Mouse (Mus musculus): ENCODE results near the gene Vmn1r124. TPM values are rescaled to one million over a fixed set of nuclear protein-coding genes. Genes with fewer than 3 reads are reported as not detected.
"Not testable (repeated sequence)": the region's sequence is repeated elsewhere in the genome, so short reads cannot be mapped to it uniquely, and the experiment has no call there.

Gene Vmn1r124
- total RNA-seq (2021), result not detected

- not testable (repeated sequence) for DNase-seq
Measured at GRCm38 (mm10) chr7:21260517-21260916, at the start of gene Vmn1r124. TSS of gene Vmn1r124 (minus strand) at chr7:21260617.

GRCm38 (mm10) chr7:21301367-21301766, 41.0 kb upstream of the Vmn1r124 start, which contains the start of gene Vmn1r126:
TSS of gene Vmn1r126 (minus strand) at chr7:21301467.
- not testable (repeated sequence) for DNase-seq

DNA sequence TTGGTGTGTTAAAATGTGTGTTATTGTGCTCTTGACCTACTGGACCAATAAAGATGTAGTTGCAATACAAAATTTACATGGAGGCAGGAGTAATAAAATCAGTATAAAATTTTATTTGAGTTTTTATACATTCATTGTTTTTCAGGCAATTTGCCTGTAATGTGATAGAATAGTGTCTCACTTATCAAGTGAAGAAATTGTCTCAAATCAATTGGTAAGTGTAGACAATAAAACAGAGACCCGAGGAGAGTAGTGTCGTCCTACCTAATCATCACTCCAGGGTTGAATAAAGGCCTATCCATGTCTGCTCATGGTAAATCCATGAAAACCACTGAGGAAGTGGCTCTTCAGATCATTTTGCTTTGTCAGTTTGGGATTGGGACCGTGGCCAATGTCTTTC, 11.5 kb upstream of the Vmn1r124 start, which contains the start of gene Vmn1r125:
Gene Vmn1r125 (plus strand): TSS at position 301 of the 400 bp plus-strand sequence.
- DNase-seq, result not testable (repeated sequence)

Other genes starting within 250 kb of the Vmn1r124 start
- gene Vmn1r119, start 248.2 kb downstream of the Vmn1r124 start, total RNA-seq (2021), result not detected
- gene Vmn1r120, start 206.8 kb downstream of the Vmn1r124 start, total RNA-seq (2021), result not detected
- not detected for gene Vmn1r121, start 162.1 kb downstream of the Vmn1r124 start, total RNA-seq (2021)
- not detected for gene Vmn1r122, start 126.5 kb downstream of the Vmn1r124 start, total RNA-seq (2021)
- gene Vmn1r123, start 98.4 kb downstream of the Vmn1r124 start, total RNA-seq (2021), result not detected
- not detected for gene Gm5157, start 70.2 kb downstream of the Vmn1r124 start, total RNA-seq (2021)
- not detected for gene Vmn1r125, start 11.6 kb upstream of the Vmn1r124 start, total RNA-seq (2021)
- gene Vmn1r126, start 40.9 kb upstream of the Vmn1r124 start, total RNA-seq (2021), result not detected
- not detected for gene Vmn1r127, start 59.2 kb upstream of the Vmn1r124 start, total RNA-seq (2021)
- gene Vmn1r128, start 88.8 kb upstream of the Vmn1r124 start, total RNA-seq (2021), result not detected
- gene Vmn1r129, start 100.7 kb upstream of the Vmn1r124 start, total RNA-seq (2021), result not detected
- not detected for gene Gm6882, start 172.1 kb upstream of the Vmn1r124 start, total RNA-seq (2021)